Mouse (Mus musculus) heart, embryonic 12.5 days (tissue): ENCODE measurements around the gene March9. TPM values are rescaled to one million over a fixed set of nuclear protein-coding genes. Genes with fewer than 3 reads are reported as not detected.
A peak's percentile ranks its signal among the peaks of the same experiment; 100 is the strongest.

Experiments
- ATAC-seq: fragments of 200-750 bp; cut with Nextera tagmentation; 2 replicates; pipeline ENCODE4 v1.8.0; 2017; ENCODE audit warnings: moderate TSS enrichment, moderate library complexity; ENCODE audit not compliant: insufficient number of reproducible peaks, low FRiP score
- H3K27ac ChIP-seq: fragments of 300-500 bp; sonication (generic); 2 replicates; pipeline ENCODE4 v1.5.1; 2016; ENCODE audit warnings: mild to moderate bottlenecking, moderate library complexity; ENCODE audit not compliant: poor library complexity, severe bottlenecking
- H3K27me3 ChIP-seq: fragments of 300-500 bp; sonication (generic); replicated peaks from 2 replicates; pipeline ENCODE4 v1.6.1; 2016; ENCODE audit warnings: mild to moderate bottlenecking, moderate library complexity
- H3K36me3 ChIP-seq: fragments of 300-500 bp; sonication (generic); 2 replicates; pipeline ENCODE4 v1.6.1; 2016; ENCODE audit warnings: mild to moderate bottlenecking, moderate library complexity
- H3K4me1 ChIP-seq: fragments of 300-500 bp; sonication (generic); replicated peaks from 2 replicates; pipeline ENCODE4 v1.6.1; 2016; ENCODE audit warnings: mild to moderate bottlenecking
- H3K4me2 ChIP-seq: fragments of 300-500 bp; sonication (generic); 2 replicates; pipeline ENCODE4 v1.6.1; 2016; ENCODE audit warnings: mild to moderate bottlenecking, moderate library complexity
- H3K4me3 ChIP-seq: fragments of 300-500 bp; sonication (generic); 2 replicates; pipeline ENCODE4 v1.5.1; 2016; ENCODE audit warnings: mild to moderate bottlenecking
- H3K9ac ChIP-seq: fragments of 300-500 bp; sonication (generic); 2 replicates; pipeline ENCODE4 v1.6.1; 2016; ENCODE audit warnings: mild to moderate bottlenecking, moderate library complexity
- H3K9me3 ChIP-seq: fragments of 300-500 bp; sonication (generic); replicated peaks from 2 replicates; pipeline ENCODE4 v1.6.1; 2016; ENCODE audit warnings: mild to moderate bottlenecking, moderate library complexity
- WGBS: fragments of 180-500 bp; shearing (Covaris S2); methylation state at CpG from one replicate; pipeline ENCODE4 v1.1.7; 2016; 5-methylcytosine and 5-hydroxymethylcytosine counted together
- polyA plus RNA-seq: library from polyadenylated mRNA; unstranded; fragments of >200 nt; fragmentation: Nextera tagmentation; extraction: Ambion mirVana; gene quantifications from 2 replicates; pipeline ENCODE4 v1.2.1, GENCODE M21; 2016

The March9 gene
- polyA plus RNA-seq, 1 experiment from 2014 or later, result 0.28 TPM

DNA sequence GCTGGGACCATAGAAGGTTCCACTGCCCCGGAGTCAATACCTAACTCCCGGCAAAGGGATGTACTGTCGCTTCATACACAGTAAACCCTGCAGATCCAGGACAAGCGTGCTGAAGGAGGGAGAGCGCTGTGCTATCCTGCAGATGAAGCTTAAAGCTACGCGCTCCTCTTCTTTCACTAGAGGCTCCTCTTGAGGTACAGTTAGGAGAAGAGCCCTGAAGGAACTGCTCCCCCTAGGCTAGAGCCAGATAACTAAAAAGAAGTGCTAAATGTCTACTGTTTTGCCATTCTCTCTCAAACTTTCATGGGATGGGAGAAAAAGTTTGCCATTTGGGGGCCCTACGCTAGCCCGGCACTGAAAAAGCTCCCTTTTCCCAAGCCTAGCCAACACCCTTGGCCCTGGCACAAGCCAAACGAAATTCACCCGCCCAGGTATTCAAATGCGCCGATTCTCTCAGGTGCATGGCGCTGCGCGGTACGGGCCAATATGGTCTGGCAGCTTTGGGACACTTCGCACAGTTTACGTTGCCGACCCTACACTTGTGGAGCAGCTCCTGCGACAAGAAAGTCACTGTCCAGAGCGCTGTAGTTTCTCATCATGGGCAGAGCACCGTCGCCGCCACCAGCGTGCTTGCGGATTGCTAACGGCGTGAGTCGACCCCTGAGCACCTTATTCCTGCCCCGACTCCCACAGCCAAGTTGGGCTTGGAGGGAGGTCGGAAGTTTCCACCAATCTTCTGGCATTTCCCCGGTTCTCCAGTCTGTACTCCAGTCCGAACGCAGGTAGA is 11.2 kb downstream of the March9 start:
- peak overlapping the region; percentile 15; the same call in 1 of the 2 replicates for H3K4me3 ChIP-seq
- H3K9ac ChIP-seq, result no peak overlapping the region
- H3K27me3 ChIP-seq, result peaks cover 65% of the 10 kb centered on the region
- peak overlapping the region; percentile 42 for H3K4me2 ChIP-seq
- H3K36me3 ChIP-seq, result peaks cover 17% of the 10 kb centered on the region
- 4% methylated on average over 35 of the region's 35 CpGs for WGBS
- peaks cover 22% of the 10 kb centered on the region for H3K4me1 ChIP-seq
- no peak for ATAC-seq
- H3K27ac ChIP-seq, result no peak overlapping the region
- H3K9me3 ChIP-seq, result no peaks in the 10 kb centered on the region

DNA sequence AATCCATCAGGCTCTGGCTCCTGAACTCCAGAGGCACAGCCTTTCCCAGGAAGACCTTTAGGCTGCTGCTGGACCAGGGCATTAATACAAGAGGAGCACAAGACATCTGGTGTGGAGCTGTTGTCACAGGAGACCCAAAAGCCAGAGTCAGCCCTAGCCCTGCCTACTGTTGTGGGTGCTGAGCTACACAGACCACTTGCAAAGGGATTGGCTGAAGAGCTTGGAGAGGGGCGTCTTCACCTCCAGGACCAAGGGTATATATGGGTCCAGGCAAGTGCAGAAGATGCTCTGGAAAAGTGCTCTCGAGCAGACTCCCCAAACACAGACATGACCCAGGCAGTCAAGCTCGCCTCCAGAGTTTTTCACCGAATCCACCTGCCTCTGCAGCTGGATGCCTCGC is 12.0 kb downstream of the March9 start, which contains the start of gene Cyp27b1:
Gene Cyp27b1 (plus strand): TSS at position 297 of the 400 bp plus-strand sequence.
- no peak within 1 kb of the TSS for H3K27ac ChIP-seq
- peaks cover 22% of the 10 kb centered on the region for H3K36me3 ChIP-seq
- no peak for ATAC-seq
- H3K9me3 ChIP-seq, result no peaks in the 10 kb centered on the region
- H3K4me1 ChIP-seq, result peaks cover 22% of the 10 kb centered on the region
- no peak within 1 kb of the TSS for H3K9ac ChIP-seq
- H3K4me2 ChIP-seq, result peak within 1 kb of the TSS; percentile 42
- peaks cover 60% of the 10 kb centered on the region for H3K27me3 ChIP-seq
- 0 out of 2 replicates have a peak within 1 kb of the TSS, but pooled peaks have one; percentile 15 for H3K4me3 ChIP-seq
- 35% methylated on average over 5 of the region's 5 CpGs for WGBS

DNA sequence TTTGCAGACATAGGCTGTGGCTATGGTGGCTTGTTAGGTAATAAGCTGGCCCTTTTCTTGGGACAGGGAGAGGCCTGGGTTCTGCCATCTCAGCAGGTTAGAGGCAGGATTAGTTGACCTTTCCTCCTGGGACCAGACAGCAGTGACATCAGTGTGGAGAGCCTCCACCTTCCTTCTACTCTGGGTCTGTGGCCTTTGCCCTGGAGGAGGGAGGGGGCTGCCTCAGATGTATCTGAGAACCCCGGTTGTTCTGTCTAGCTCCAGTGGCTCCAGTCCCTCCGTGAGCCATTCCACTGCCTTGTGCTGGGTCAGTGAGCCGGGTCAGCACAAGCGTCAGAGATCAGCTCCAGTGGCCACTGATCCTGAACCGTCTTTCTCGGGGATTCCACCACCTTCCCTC is 16.8 kb downstream of the March9 start:
- no peak for ATAC-seq
- Histone ChIP-seq H3K4me2 (no peak overlapping the region), H3K9ac (no peak overlapping the region), H3K36me3 (peaks cover 22% of the 10 kb centered on the region), H3K4me1 (peaks cover 5% of the 10 kb centered on the region), H3K4me3 (no peak overlapping the region), H3K9me3 (no peaks in the 10 kb centered on the region), H3K27me3 (peaks cover 21% of the 10 kb centered on the region), H3K27ac (no peak overlapping the region)
- WGBS, result 90% methylated on average over 6 of the region's 6 CpGs

DNA sequence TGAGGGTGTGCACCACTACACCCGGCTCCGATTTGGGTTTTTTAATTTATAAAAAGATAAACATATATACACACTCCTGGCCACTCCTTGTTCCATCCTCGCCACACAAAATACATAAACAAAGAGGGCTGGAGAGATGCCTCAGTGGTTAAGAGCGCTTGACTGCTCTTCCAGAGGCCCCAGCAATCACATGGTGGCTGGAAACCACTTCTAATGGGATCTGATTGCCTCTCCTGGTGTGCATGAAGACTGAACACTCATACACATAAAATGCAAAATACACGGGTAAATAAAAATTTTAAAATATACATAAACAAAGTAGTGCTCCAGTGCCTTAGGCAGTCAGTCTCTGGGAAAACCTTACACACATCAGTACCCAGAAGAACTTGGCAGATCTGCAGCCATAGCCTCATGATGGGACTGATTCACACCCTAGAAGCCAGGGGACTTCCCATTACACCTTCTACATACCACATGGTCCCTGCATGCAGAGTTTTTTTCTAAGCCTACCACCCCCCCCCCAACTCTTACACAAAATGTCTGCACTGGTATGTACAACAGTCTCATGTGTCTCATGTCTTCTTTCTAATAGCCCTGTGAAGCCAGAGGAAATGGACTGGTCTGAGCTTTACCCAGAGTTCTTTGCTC is 17.4 kb downstream of the March9 start:
- peaks cover 19% of the 10 kb centered on the region for H3K27me3 ChIP-seq
- 21% methylated on average over 5 of the region's 5 CpGs for WGBS
- H3K9me3 ChIP-seq, result no peaks in the 10 kb centered on the region
- peak overlapping the region; percentile 77 for H3K9ac ChIP-seq
- no peak for ATAC-seq
- peaks cover 5% of the 10 kb centered on the region for H3K4me1 ChIP-seq
- H3K4me3 ChIP-seq, result peak overlapping the region; percentile 78
- H3K4me2 ChIP-seq, result peak overlapping the region; percentile 98
- peaks cover 22% of the 10 kb centered on the region for H3K36me3 ChIP-seq
- H3K27ac ChIP-seq, result no peak overlapping the region

DNA sequence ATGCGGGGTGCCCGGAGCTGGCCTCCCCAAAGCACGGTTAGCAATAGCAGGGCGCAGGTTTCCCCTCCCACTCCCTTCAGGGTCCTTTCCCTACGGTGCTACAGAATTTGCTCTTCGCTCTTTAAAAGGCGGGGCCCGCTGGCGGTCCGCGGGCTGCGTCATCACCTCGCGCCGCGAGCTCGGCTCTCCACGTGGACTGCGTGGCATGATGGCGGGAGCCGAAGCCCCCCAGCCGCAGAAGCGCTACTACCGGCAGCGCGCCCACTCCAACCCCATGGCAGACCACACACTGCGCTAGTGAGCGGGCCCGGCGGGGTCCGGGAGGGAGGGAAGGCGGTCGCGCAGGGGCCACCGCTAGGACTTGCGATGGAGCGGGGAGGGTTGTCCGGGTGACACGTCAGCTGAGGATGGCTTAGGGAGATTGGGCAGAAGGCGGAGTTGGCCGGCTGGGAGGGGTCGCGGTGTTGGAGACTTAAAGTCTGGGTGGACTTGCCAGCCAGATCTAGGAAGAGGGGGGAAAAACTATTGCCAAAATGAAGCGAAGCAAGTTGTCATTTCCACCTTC is 18.1 kb downstream of the March9 start:
- peaks cover 15% of the 10 kb centered on the region for H3K27me3 ChIP-seq
- peak overlapping the region; percentile 98 for H3K4me2 ChIP-seq
- H3K9ac ChIP-seq, result peak overlapping the region; percentile 77
- peaks cover 5% of the 10 kb centered on the region for H3K4me1 ChIP-seq
- no peaks in the 10 kb centered on the region for H3K9me3 ChIP-seq
- H3K36me3 ChIP-seq, result peaks cover 22% of the 10 kb centered on the region
- H3K27ac ChIP-seq, result no peak overlapping the region
- H3K4me3 ChIP-seq, result peak overlapping the region; percentile 78
- under 1% methylated on average over 44 of the region's 44 CpGs for WGBS
- peak; percentile 88 for ATAC-seq

DNA sequence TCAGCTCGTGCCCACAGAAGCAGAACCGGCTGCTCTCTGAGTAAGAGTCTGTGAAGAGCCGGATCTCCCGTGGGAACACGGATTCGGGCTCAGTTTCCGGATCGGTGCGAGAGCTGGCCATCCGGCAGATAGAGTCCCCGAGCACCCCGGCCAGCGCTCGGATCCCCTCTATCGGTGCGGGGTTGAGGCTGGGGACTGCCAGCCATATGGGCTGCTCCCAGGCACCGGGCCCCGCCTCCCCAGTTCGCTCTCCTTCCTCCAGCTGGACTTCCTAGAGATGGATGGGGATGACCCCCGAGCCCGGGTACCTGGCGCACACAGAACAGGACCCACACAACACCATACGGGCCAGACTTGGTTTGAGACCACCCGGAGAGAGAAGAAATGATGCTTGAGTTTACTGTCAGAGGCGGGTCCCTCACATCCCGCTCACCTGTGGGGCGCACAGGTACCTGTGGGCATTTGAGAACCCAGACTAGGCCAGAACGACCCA is 18.7 kb downstream of the March9 start, which contains the start of the genes Mettl1 and Eef1akmt3:
Gene Mettl1 (plus strand): TSS at position 141 of the 493 bp plus-strand sequence.
Gene Eef1akmt3 (minus strand): TSS at position 240 of the 493 bp plus-strand sequence.
- H3K4me3 ChIP-seq, result peak within 1 kb of the TSS; percentile 78
- no peak within 1 kb of the TSS for H3K27ac ChIP-seq
- H3K4me2 ChIP-seq, result peak within 1 kb of the TSS; percentile 98
- peak; percentile 58 for ATAC-seq
- no peaks in the 10 kb centered on the region for H3K9me3 ChIP-seq
- H3K4me1 ChIP-seq, result peaks cover 5% of the 10 kb centered on the region
- H3K9ac ChIP-seq, result peak within 1 kb of the TSS; percentile 77
- under 1% methylated on average over 28 of the region's 28 CpGs for WGBS
- peaks cover 15% of the 10 kb centered on the region for H3K27me3 ChIP-seq
- H3K36me3 ChIP-seq, result peaks cover 22% of the 10 kb centered on the region

DNA sequence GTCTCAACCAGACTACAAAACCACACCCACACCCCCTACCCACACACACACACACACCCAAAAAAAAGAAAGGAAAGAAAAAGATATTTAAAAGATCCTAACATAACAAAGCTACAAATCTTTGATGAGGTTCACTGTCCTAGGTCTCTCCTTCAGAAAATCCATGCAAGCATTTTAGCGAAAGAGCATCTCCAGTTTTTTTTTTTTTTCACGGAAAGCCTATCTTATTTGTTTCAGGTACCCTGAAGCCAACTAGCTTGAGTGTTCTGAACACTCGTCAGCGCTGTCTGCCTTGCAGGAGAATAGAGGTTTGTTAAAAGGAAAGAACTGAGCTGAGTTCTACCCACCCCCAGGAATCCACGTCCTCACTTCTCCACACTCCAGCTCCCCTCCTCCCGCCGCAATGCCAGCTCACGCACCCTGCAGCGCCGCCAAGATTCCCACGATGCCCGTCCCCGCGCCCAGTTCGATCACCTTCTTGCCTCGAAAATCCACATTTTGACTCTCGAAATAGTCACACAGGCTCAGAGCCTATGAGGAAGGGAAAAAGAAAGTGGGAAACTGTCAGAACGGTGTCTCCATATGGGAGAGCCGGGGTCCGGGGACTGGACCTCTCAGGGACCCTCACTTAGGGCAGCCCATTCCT is 19.3 kb downstream of the March9 start:
- Histone ChIP-seq H3K27me3 (peaks cover 18% of the 10 kb centered on the region), H3K36me3 (peaks cover 18% of the 10 kb centered on the region), H3K9ac (peak overlapping the region; percentile 77), H3K4me3 (peak overlapping the region; percentile 78), H3K4me1 (peaks cover 5% of the 10 kb centered on the region), H3K9me3 (no peaks in the 10 kb centered on the region), H3K4me2 (peak overlapping the region; percentile 98), H3K27ac (no peak overlapping the region)
- no peak for ATAC-seq
- 2% methylated on average over 20 of the region's 20 CpGs for WGBS

DNA sequence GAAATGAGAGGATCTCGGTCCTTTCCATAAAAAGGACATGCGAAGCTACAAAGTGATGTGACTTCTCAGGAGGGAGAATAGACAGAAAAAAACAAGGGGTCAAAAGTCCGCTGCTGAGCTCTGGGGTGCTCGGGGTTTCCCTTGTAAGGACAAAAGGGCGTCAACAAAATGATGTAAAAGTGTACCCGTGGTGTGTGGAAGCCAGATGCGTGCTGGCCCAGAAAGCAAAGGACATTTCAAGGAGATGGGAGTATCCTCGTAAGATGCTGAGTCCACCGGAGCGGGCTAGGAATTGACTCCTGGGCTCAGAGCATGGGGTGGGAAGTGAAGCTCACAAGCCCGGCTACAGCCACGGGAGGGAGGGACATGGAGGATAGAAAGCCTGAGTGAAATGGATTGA is 22.3 kb downstream of the March9 start:
- no peak overlapping the region for H3K27ac ChIP-seq
- peaks cover 18% of the 10 kb centered on the region for H3K27me3 ChIP-seq
- ATAC-seq, result no peak
- H3K9ac ChIP-seq, result no peak overlapping the region
- H3K4me1 ChIP-seq, result peaks cover 3% of the 10 kb centered on the region
- H3K36me3 ChIP-seq, result no peaks in the 10 kb centered on the region
- no peak overlapping the region for H3K4me2 ChIP-seq
- 73% methylated on average over 12 of the region's 12 CpGs for whole genome bisulfite sequencing
- H3K4me3 ChIP-seq, result no peak overlapping the region
- H3K9me3 ChIP-seq, result no peaks in the 10 kb centered on the region

DNA sequence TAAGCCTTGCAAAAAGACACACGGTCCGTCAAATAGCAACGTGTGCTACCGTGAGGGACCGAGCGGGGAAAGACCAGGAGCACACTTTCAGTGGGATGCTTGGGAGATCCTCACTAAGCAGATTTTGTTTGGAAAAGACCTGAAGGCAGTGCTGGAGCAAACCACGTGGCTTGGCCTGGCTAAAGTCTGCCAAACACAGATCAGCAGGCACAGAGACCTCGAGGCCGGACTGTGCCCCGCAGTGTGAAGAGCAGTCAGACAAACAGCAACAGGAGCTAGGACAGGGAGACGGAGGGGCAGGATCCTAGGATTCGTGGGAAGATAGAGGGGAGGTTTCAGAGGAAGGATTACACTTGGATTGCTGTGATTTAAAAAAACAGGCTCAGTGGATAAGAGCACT is 23.7 kb downstream of the March9 start:
- H3K4me2 ChIP-seq, result no peak overlapping the region
- H3K4me1 ChIP-seq, result no peaks in the 10 kb centered on the region; the same call in 1 of the 2 replicates
- ATAC-seq, result no peak
- H3K9me3 ChIP-seq, result no peaks in the 10 kb centered on the region
- H3K4me3 ChIP-seq, result no peak overlapping the region
- no peaks in the 10 kb centered on the region for H3K36me3 ChIP-seq
- H3K27ac ChIP-seq, result no peak overlapping the region
- WGBS, result 78% methylated on average over 12 of the region's 12 CpGs
- no peak overlapping the region for H3K9ac ChIP-seq
- peaks cover 18% of the 10 kb centered on the region for H3K27me3 ChIP-seq

DNA sequence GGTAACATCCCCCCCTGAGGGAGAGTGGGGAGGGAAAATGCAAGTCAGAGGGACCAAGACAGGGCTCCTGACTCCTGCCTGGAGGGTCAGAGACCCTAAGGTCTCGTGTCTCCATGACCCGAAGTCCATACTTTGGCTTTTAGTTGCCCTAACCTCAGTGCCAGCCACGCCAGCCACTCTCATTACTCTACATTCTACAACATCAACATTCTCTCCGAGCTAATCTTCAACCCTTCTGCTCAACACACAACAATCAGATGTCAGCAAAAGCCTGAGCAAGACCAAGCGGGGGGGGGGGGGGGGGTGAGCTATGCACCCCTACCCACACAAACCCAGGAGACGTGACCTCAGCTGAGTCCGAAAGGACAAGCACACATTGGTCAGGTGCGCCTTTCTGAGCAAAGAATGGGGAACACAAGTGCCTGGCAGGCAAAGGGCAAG is 26.7 kb downstream of the March9 start:
- peaks cover 7% of the 10 kb centered on the region for H3K36me3 ChIP-seq
- no peak for ATAC-seq
- no peaks in the 10 kb centered on the region for H3K9me3 ChIP-seq
- H3K4me1 ChIP-seq, result peaks cover 10% of the 10 kb centered on the region; the same call in 1 of the 2 replicates
- H3K4me3 ChIP-seq, result no peak overlapping the region
- WGBS, result 82% methylated on average over 8 of the region's 8 CpGs
- no peak overlapping the region for H3K9ac ChIP-seq
- peaks cover 9% of the 10 kb centered on the region for H3K27me3 ChIP-seq
- no peak overlapping the region for H3K27ac ChIP-seq
- H3K4me2 ChIP-seq, result no peak overlapping the region
